Mouse (Mus musculus): ENCODE data around the gene Fbp1. TPM values are rescaled to one million over a fixed set of nuclear protein-coding genes. Genes with fewer than 3 reads are reported as not detected.
"Not testable (repeated sequence)": the region's sequence is repeated elsewhere in the genome, so short reads cannot be mapped to it uniquely, and the experiment has no call there.

Fbp1 gene
- polyA plus RNA-seq (2014; fragmentation: Nextera tagmentation; extraction: Ambion mirVana) = 0.55 and 1.2 TPM in 2 replicates

DNA sequence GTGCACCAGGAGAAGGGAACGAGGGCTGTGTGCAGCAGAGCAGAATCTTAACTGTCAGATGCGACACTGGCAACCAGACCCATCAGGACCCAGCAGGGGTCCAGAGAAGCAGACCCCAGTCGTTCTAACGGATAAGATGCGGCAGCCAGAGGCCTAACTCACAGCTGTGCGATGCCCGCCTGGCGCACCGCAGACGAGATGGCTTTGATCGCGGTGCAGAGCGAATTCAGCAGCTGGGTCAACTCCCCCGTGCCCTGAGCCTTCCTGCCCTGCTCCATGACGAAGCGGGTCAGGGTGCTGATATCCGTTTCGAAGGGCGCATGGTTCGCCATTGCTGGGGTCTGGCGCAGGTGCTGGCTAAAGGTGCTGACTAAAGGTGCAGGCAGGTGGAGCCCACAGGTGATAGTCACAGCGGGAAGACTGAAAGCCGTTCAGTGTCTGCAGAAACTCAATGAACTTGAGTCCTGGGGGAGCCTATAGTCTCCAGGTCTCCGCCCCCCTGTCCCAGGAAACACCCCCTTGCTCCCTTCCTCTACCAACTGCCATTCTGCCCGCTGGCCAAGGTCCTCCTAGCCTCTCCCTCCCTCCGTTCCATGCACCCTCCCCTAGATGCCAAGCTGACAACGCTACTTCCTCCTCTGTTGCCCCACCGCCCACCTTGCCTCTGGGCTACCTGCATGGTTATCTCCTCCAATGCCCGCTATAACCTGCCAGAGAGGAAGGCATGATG lies at the start of gene Fbp1:
TSS of gene Fbp1 (minus strand) at position 571 of the 730 bp plus-strand sequence.
- Histone ChIP-seq H3K4me1 (ENCODE audit: control insufficient read depth, insufficient read depth, low read length) (no peaks in the 10 kb centered on the region), H3K9ac (replicated peaks; ENCODE audit: low read depth, low read length) (no peak within 1 kb of the TSS), H3K4me2 (replicated peaks; ENCODE audit: low read depth, low read length) (peak within 1 kb of the TSS; percentile 26), H3K9me3 (ENCODE audit: control insufficient read depth, low read depth, low read length) (no peaks in the 10 kb centered on the region), H3K27me3 (ENCODE audit: control insufficient read depth, insufficient read depth, low read length) (peaks cover 11% of the 10 kb centered on the region; the same call in 1 of the 2 replicates), H3K27ac (ENCODE audit: low read length) (no peak within 1 kb of the TSS), H3K4me3 (ENCODE audit: low read depth, low read length) (peak within 1 kb of the TSS; percentile 16; the same call in 1 of the 2 replicates), H3K36me3 (ENCODE audit: control insufficient read depth, insufficient read depth, low read length) (no peaks in the 10 kb centered on the region)
- ATAC-seq (ENCODE audit: insufficient number of reproducible peaks, insufficient read depth, low FRiP score, low read depth) = peak; percentile 71; the same call in 1 of the 2 replicates
- WGBS = 4% methylated on average over 29 of the region's 29 CpGs

GRCm38 (mm10) chr13:62932452-62932851 lies 44.4 kb upstream of the Fbp1 start:
- H3K4me2 ChIP-seq (replicated peaks; ENCODE audit: low read depth, low read length) = no peak overlapping the region
- WGBS = 85% methylated on average over 4 of the region's 4 CpGs
- H3K9me3 ChIP-seq (ENCODE audit: control insufficient read depth, low read depth, low read length) = no peaks in the 10 kb centered on the region
- H3K4me1 ChIP-seq (ENCODE audit: control insufficient read depth, insufficient read depth, low read length) = no peaks in the 10 kb centered on the region
- no peaks in the 10 kb centered on the region for H3K27me3 ChIP-seq (ENCODE audit: control insufficient read depth, insufficient read depth, low read length)
- H3K4me3 ChIP-seq (ENCODE audit: low read depth, low read length) = no peak overlapping the region
- H3K36me3 ChIP-seq (ENCODE audit: control insufficient read depth, insufficient read depth, low read length) = no peaks in the 10 kb centered on the region
- ATAC-seq (ENCODE audit: insufficient number of reproducible peaks, insufficient read depth, low FRiP score, low read depth) = no peak
- no peak overlapping the region for H3K27ac ChIP-seq (ENCODE audit: low read length)
- H3K9ac ChIP-seq (replicated peaks; ENCODE audit: low read depth, low read length) = no peak overlapping the region

DNA sequence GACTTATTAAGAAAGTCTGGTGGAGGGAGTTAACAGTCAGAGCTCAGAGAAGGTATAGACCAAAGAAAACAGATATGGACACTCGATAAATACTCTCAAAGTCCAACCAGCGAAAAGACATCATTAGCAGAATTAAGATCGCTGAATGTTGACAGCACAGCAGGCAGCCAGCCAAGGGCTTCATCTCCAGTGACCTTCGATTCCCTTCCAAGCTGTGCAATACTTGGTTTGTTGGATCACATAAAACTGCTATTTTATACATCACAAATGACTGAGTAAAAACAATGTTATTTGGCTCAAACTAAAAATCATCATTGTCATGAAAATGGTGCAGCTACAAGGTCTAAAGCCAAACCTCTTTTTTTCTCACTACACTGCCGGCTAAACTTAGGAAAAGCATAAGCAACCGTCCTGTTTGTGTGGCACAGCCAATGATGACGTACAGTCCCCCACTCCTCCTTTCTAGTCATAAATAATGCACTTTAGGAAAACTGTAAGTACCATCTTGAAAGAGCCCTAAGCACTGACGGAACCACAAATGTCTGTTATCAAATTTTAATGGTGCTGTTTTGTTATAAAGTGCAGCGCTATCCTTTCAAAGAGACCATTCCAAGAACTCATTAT lies 41.8 kb upstream of the Fbp1 start:
- H3K4me1 ChIP-seq (ENCODE audit: control insufficient read depth, insufficient read depth, low read length) = 0 out of 2 replicates have a peak, but pooled peaks cover 3% of the 10 kb centered on the region
- peak overlapping the region; percentile 39 for H3K27ac ChIP-seq (ENCODE audit: low read length)
- 51% methylated on average over 9 of the region's 9 CpGs for WGBS
- H3K4me2 ChIP-seq (replicated peaks; ENCODE audit: low read depth, low read length) = no peak overlapping the region
- ATAC-seq (ENCODE audit: insufficient number of reproducible peaks, insufficient read depth, low FRiP score, low read depth) = no peak
- H3K9me3 ChIP-seq (ENCODE audit: control insufficient read depth, low read depth, low read length) = no peaks in the 10 kb centered on the region
- H3K4me3 ChIP-seq (ENCODE audit: low read depth, low read length) = no peak overlapping the region
- H3K27me3 ChIP-seq (ENCODE audit: control insufficient read depth, insufficient read depth, low read length) = no peaks in the 10 kb centered on the region
- H3K36me3 ChIP-seq (ENCODE audit: control insufficient read depth, insufficient read depth, low read length) = no peaks in the 10 kb centered on the region
- no peak overlapping the region for H3K9ac ChIP-seq (replicated peaks; ENCODE audit: low read depth, low read length)

DNA sequence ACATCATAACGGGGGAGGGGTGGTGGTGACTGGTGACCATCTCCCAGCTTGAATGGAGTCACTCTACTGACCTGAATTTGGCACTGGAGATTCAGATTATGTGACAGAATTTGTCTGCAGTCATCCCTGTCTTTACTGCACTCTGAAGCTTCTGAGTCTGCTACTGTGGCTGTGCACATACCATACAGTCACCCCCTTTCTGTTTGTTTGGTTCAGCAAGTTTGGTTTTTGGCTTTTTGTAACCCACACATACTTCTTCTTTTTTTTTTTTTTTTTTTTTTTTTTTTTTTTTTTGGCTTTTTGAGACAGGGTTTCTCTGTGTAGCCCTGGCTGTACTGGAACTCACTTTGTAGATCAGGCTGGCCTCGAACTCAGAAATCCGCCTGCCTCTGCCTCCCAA lies 41.1 kb upstream of the Fbp1 start:
- ATAC-seq (ENCODE audit: insufficient number of reproducible peaks, insufficient read depth, low FRiP score, low read depth); H3K4me2 ChIP-seq (replicated peaks; ENCODE audit: low read depth, low read length); H3K27ac ChIP-seq (ENCODE audit: low read length); H3K9me3 ChIP-seq (ENCODE audit: control insufficient read depth, low read depth, low read length); H3K27me3 ChIP-seq (ENCODE audit: control insufficient read depth, insufficient read depth, low read length); H3K36me3 ChIP-seq (ENCODE audit: control insufficient read depth, insufficient read depth, low read length); H3K4me1 ChIP-seq (ENCODE audit: control insufficient read depth, insufficient read depth, low read length); H3K9ac ChIP-seq (replicated peaks; ENCODE audit: low read depth, low read length); H3K4me3 ChIP-seq (ENCODE audit: low read depth, low read length): not testable (repeated sequence)
- WGBS = 88% methylated on average over 3 of the region's 3 CpGs

DNA sequence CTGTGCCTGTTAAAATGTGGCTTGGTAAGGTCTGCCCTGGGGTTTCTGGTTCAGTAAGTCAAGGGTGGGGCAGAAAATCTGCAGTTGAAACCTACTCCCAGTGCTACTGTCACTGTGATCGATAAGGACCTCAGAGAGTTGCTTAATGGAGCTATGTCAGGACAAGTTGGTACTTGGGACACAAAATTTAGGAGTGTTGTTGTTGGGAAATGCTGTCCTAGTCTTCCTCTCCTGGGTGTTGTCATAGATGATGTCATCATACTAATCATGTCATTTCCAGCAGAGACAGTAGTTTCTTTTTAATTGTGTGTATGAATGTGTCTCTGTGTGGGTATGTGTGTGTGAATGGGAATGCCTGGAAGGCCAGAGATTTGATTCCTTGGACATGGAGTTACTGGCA lies 39.4 kb upstream of the Fbp1 start:
- no peak for ATAC-seq (ENCODE audit: insufficient number of reproducible peaks, insufficient read depth, low FRiP score, low read depth)
- Histone ChIP-seq H3K4me2 (replicated peaks; ENCODE audit: low read depth, low read length) (no peak overlapping the region), H3K4me1 (ENCODE audit: control insufficient read depth, insufficient read depth, low read length) (0 out of 2 replicates have a peak, but pooled peaks cover 5% of the 10 kb centered on the region), H3K9ac (replicated peaks; ENCODE audit: low read depth, low read length) (no peak overlapping the region), H3K4me3 (ENCODE audit: low read depth, low read length) (no peak overlapping the region), H3K36me3 (ENCODE audit: control insufficient read depth, insufficient read depth, low read length) (no peaks in the 10 kb centered on the region), H3K9me3 (ENCODE audit: control insufficient read depth, low read depth, low read length) (no peaks in the 10 kb centered on the region), H3K27me3 (ENCODE audit: control insufficient read depth, insufficient read depth, low read length) (no peaks in the 10 kb centered on the region), H3K27ac (ENCODE audit: low read length) (no peak overlapping the region)
- 58% methylated on average over 1 of the region's 1 CpGs for WGBS

DNA sequence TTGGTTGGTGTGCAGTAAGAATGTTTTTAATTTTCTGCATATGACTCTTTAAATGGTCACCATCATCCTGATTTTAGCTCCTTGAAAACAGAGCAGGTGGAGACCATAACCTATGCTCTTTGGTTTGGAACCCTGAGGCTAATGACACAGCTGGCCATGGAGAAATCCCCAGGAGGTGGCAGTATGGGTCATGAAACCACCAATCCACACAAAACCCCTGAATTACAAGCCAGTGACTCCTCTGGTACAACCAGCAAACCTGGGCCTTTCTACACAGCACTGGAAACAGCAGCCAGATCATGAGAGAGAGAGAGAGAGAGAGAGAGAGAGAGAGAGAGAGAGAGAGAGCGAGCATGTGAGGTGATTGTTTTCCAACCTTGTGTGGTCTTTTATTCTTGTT lies 38.4 kb upstream of the Fbp1 start:
- WGBS = 71% methylated on average over 1 of the region's 1 CpGs
- Histone ChIP-seq H3K36me3 (ENCODE audit: control insufficient read depth, insufficient read depth, low read length) (no peaks in the 10 kb centered on the region), H3K4me1 (ENCODE audit: control insufficient read depth, insufficient read depth, low read length) (0 out of 2 replicates have a peak, but pooled peaks cover 5% of the 10 kb centered on the region), H3K27me3 (ENCODE audit: control insufficient read depth, insufficient read depth, low read length) (no peaks in the 10 kb centered on the region), H3K4me2 (replicated peaks; ENCODE audit: low read depth, low read length) (no peak overlapping the region), H3K27ac (ENCODE audit: low read length) (no peak overlapping the region), H3K9ac (replicated peaks; ENCODE audit: low read depth, low read length) (no peak overlapping the region), H3K9me3 (ENCODE audit: control insufficient read depth, low read depth, low read length) (no peaks in the 10 kb centered on the region), H3K4me3 (ENCODE audit: low read depth, low read length) (no peak overlapping the region)
- ATAC-seq (ENCODE audit: insufficient number of reproducible peaks, insufficient read depth, low FRiP score, low read depth) = 0 out of 2 replicates have a peak, but pooled peaks have one; percentile 42

DNA sequence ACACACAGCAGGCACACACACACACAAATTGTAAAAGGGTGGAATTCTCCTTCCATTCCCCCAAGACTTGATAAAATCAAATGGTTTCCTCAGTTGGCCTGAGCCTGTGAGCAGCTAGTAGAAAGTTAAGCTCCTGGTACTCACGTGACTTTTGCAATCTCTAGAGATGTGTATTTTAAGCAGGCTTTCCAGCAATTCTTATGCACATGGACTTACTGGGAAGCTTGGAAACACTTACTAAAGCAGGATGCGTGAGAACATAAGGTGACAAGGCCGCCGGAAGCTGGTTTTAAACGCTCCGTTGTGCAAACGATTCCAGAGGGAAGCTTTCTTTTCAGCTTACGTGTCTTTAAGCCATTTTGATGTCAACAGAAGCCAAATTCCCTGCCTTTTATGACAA lies 35.1 kb upstream of the Fbp1 start:
- H3K27ac ChIP-seq (ENCODE audit: low read length) = peak overlapping the region; percentile 73
- 58% methylated on average over 8 of the region's 8 CpGs for WGBS

GRCm38 (mm10) chr13:62922645-62923044 lies 34.6 kb upstream of the Fbp1 start:
- Histone ChIP-seq H3K4me3 (ENCODE audit: low read depth, low read length) (no peak overlapping the region), H3K27me3 (ENCODE audit: control insufficient read depth, insufficient read depth, low read length) (no peaks in the 10 kb centered on the region), H3K36me3 (ENCODE audit: control insufficient read depth, insufficient read depth, low read length) (no peaks in the 10 kb centered on the region), H3K4me2 (replicated peaks; ENCODE audit: low read depth, low read length) (no peak overlapping the region), H3K4me1 (ENCODE audit: control insufficient read depth, insufficient read depth, low read length) (0 out of 2 replicates have a peak, but pooled peaks cover 5% of the 10 kb centered on the region), H3K27ac (ENCODE audit: low read length) (peak overlapping the region; percentile 73), H3K9ac (replicated peaks; ENCODE audit: low read depth, low read length) (no peak overlapping the region), H3K9me3 (ENCODE audit: control insufficient read depth, low read depth, low read length) (no peaks in the 10 kb centered on the region)
- no peak for ATAC-seq (ENCODE audit: insufficient number of reproducible peaks, insufficient read depth, low FRiP score, low read depth)
- WGBS = 71% methylated on average over 3 of the region's 3 CpGs

More for the DNA sequence above, 35.1 kb upstream of the Fbp1 start:
- H3K4me3 ChIP-seq (ENCODE audit: low read depth, low read length) = no peak overlapping the region
- 0 out of 2 replicates have a peak, but pooled peaks cover 5% of the 10 kb centered on the region for H3K4me1 ChIP-seq (ENCODE audit: control insufficient read depth, insufficient read depth, low read length)
- no peak for ATAC-seq (ENCODE audit: insufficient number of reproducible peaks, insufficient read depth, low FRiP score, low read depth)
- no peaks in the 10 kb centered on the region for H3K9me3 ChIP-seq (ENCODE audit: control insufficient read depth, low read depth, low read length)
- H3K27me3 ChIP-seq (ENCODE audit: control insufficient read depth, insufficient read depth, low read length) = no peaks in the 10 kb centered on the region
- no peak overlapping the region for H3K4me2 ChIP-seq (replicated peaks; ENCODE audit: low read depth, low read length)
- no peak overlapping the region for H3K9ac ChIP-seq (replicated peaks; ENCODE audit: low read depth, low read length)
- no peaks in the 10 kb centered on the region for H3K36me3 ChIP-seq (ENCODE audit: control insufficient read depth, insufficient read depth, low read length)

Measured in stomach, embryonic 14.5 days (tissue).